Mouse (Mus musculus) thymus, adult 2 months (tissue): ENCODE data around the gene Nagpa.

Experiments
- CTCF ChIP-seq: fragments of 200-500 bp; IDR thresholded peaks from 2 replicates; pipeline ENCODE4 v1.5.1; 2012; ENCODE audit warnings: mild to moderate bottlenecking, control low read depth, low read length, moderate library complexity, borderline replicate concordance; ENCODE audit not compliant: control insufficient read depth, poor library complexity, insufficient read depth; ENCODE audit errors: extremely low read depth
- POLR2A ChIP-seq: fragments of 200-500 bp; IDR thresholded peaks from 2 replicates; pipeline ENCODE4 v1.6.1; 2012; ENCODE audit warnings: mild to moderate bottlenecking, low read length, control low read depth, moderate library complexity; ENCODE audit not compliant: control insufficient read depth, poor library complexity, insufficient read depth; ENCODE audit errors: extremely low read depth

DNA sequence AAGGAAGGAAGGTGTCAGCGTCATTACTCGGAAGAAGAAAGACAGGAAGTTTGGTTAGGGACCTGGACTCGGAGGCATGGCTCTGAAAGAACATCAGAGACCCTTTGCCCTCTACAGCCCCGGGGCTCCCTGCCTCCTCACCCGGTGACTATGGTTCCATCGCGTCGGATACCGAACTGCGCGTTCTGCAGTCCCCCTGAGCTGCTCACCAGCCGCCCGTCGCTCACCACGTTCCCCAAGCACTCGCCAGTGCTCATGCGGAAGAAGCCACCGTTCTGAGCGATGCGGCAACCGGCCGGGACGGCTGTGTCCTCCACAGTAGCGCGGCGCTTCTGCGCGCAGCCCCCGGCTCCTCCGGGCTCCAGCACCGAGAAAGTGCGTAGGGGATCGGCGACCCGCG lies 612 bp downstream of the Nagpa start:
- no peak for TF ChIP-seq CTCF
- no peak for TF ChIP-seq POLR2A
